Mouse (Mus musculus) megakaryocyte, embryonic 14.5 days (primary cell): ENCODE results near the gene Ccdc181. TPM values are rescaled to one million over a fixed set of nuclear protein-coding genes. Genes with fewer than 3 reads are reported as not detected.

Experiments used
- H3K27me3 ChIP-seq: replicated peaks from 2 replicates; pipeline ENCODE3; 2012; ENCODE audit warnings: inconsistent platforms
- H3K36me3 ChIP-seq: replicated peaks from 2 replicates; pipeline ENCODE3; 2012; ENCODE audit warnings: low read length, inconsistent platforms, mixed read lengths
- H3K4me1 ChIP-seq: 2 replicates; pipeline ENCODE4 v1.6.1; 2012; ENCODE audit warnings: inconsistent platforms
- H3K4me3 ChIP-seq: replicated peaks from 2 replicates; pipeline ENCODE3; 2012; ENCODE audit warnings: moderate library complexity, mild to moderate bottlenecking, inconsistent platforms
- H3K9me3 ChIP-seq: 2 replicates; pipeline ENCODE4 v1.6.1; 2012; ENCODE audit warnings: inconsistent platforms
- FLI1 ChIP-seq: IDR thresholded peaks from 2 replicates; pipeline ENCODE4 v1.6.1; 2012; ENCODE audit warnings: low read length, inconsistent platforms, mixed read lengths
- GATA1 ChIP-seq: IDR thresholded peaks from 3 replicates; pipeline ENCODE4 v1.6.1; 2012; ENCODE audit warnings: mixed read lengths, low read length, inconsistent platforms, borderline replicate concordance
- polyA plus RNA-seq: library from polyadenylated mRNA; stranded (reverse); fragments of >175 nt; gene quantifications from 2 replicates; pipeline ENCODE4 v1.2.3, GENCODE M21; 2012; ENCODE audit warnings: low replicate concordance; ENCODE audit not compliant: insufficient read depth

Gene Ccdc181
- polyA plus RNA-seq, 1 experiment: 3.5 TPM

- TF ChIP-seq GATA1: no peak
- Histone ChIP-seq H3K36me3 (peaks cover 5% of the 10 kb centered on the region), H3K4me1 (peaks cover 52% of the 10 kb centered on the region), H3K4me3 (peak within 1 kb of the TSS; percentile 98), H3K9me3 (no peaks in the 10 kb centered on the region), H3K27me3 (no peaks in the 10 kb centered on the region)
These were observed 26.7 kb upstream of the Ccdc181 start, which contains the start of gene Slc19a2 for GRCm38 (mm10) chr1:164248465-164249331. Gene Slc19a2, plus strand, starts transcription at chr1:164249046.

GRCm38 (mm10) chr1:164249332-164249711 is 26.1 kb upstream of the Ccdc181 start:
- TF ChIP-seq GATA1 (no peak), FLI1 (no peak)
- Histone ChIP-seq H3K4me1 (peaks cover 59% of the 10 kb centered on the region), H3K27me3 (no peaks in the 10 kb centered on the region), H3K4me3 (peak overlapping the region; percentile 98), H3K36me3 (peaks cover 11% of the 10 kb centered on the region), H3K9me3 (no peaks in the 10 kb centered on the region)

GRCm38 (mm10) chr1:164250391-164251150 is 24.8 kb upstream of the Ccdc181 start:
- no peaks in the 10 kb centered on the region for H3K27me3 ChIP-seq
- no peak for TF ChIP-seq FLI1
- TF ChIP-seq GATA1: no peak
- peak overlapping the region; percentile 98 for H3K4me3 ChIP-seq
- H3K4me1 ChIP-seq: peaks cover 69% of the 10 kb centered on the region
- no peaks in the 10 kb centered on the region for H3K9me3 ChIP-seq
- peaks cover 20% of the 10 kb centered on the region for H3K36me3 ChIP-seq

- Histone ChIP-seq H3K9me3 (no peaks in the 10 kb centered on the region), H3K36me3 (peaks cover 26% of the 10 kb centered on the region), H3K4me3 (peak overlapping the region; percentile 98), H3K27me3 (no peaks in the 10 kb centered on the region), H3K4me1 (peaks cover 73% of the 10 kb centered on the region)
- TF ChIP-seq GATA1: no peak
- TF ChIP-seq FLI1: no peak
These were observed 23.9 kb upstream of the Ccdc181 start for GRCm38 (mm10) chr1:164251438-164251837.

GRCm38 (mm10) chr1:164252551-164252950 is 22.8 kb upstream of the Ccdc181 start:
- Histone ChIP-seq H3K4me3 (no peak overlapping the region), H3K9me3 (no peaks in the 10 kb centered on the region), H3K36me3 (peaks cover 37% of the 10 kb centered on the region), H3K4me1 (peaks cover 75% of the 10 kb centered on the region), H3K27me3 (no peaks in the 10 kb centered on the region)
- TF ChIP-seq GATA1 (no peak), FLI1 (no peak)

GRCm38 (mm10) chr1:164254836-164255235 is 20.5 kb upstream of the Ccdc181 start:
- no peaks in the 10 kb centered on the region for H3K27me3 ChIP-seq
- H3K4me3 ChIP-seq: no peak overlapping the region
- H3K4me1 ChIP-seq: peaks cover 74% of the 10 kb centered on the region
- H3K36me3 ChIP-seq: peaks cover 59% of the 10 kb centered on the region
- H3K9me3 ChIP-seq: no peaks in the 10 kb centered on the region
- TF ChIP-seq GATA1 (no peak), FLI1 (no peak)

- H3K4me3 ChIP-seq: no peak overlapping the region
- no peaks in the 10 kb centered on the region for H3K9me3 ChIP-seq
- H3K4me1 ChIP-seq: peaks cover 30% of the 10 kb centered on the region
- TF ChIP-seq FLI1: no peak
- TF ChIP-seq GATA1: no peak
- H3K27me3 ChIP-seq: no peaks in the 10 kb centered on the region
- peaks cover 94% of the 10 kb centered on the region for H3K36me3 ChIP-seq
These were observed 15.0 kb upstream of the Ccdc181 start for GRCm38 (mm10) chr1:164260171-164261028.

- TF ChIP-seq FLI1: no peak
- TF ChIP-seq GATA1: no peak
- H3K9me3 ChIP-seq: no peaks in the 10 kb centered on the region
- peaks cover 95% of the 10 kb centered on the region for H3K36me3 ChIP-seq
- no peak overlapping the region for H3K4me3 ChIP-seq
- peaks cover 26% of the 10 kb centered on the region for H3K4me1 ChIP-seq
- H3K27me3 ChIP-seq: no peaks in the 10 kb centered on the region
These were observed 13.8 kb upstream of the Ccdc181 start for GRCm38 (mm10) chr1:164261553-164261952.

- peaks cover 19% of the 10 kb centered on the region for H3K4me1 ChIP-seq
- TF ChIP-seq GATA1 (no peak), FLI1 (no peak)
- H3K9me3 ChIP-seq: peaks cover 8% of the 10 kb centered on the region; the same call in 1 of the 2 replicates
- peaks cover 10% of the 10 kb centered on the region for H3K36me3 ChIP-seq
- no peaks in the 10 kb centered on the region for H3K27me3 ChIP-seq
- H3K4me3 ChIP-seq: no peak overlapping the region
These were observed 4.4 kb upstream of the Ccdc181 start for GRCm38 (mm10) chr1:164270941-164271340.
